Mouse (Mus musculus): ENCODE results near the gene Tmem184b. TPM values are rescaled to one million over a fixed set of nuclear protein-coding genes. Genes with fewer than 3 reads are reported as not detected.
A peak's percentile ranks its signal among the peaks of the same experiment; 100 is the strongest.

Gene Tmem184b
- total RNA-seq, 1 experiment from 2014 or later = 54.5 TPM

GRCm38 (mm10) chr15:79342641-79343337 is 60.6 kb downstream of the Tmem184b start:
- no peak for DNase-seq

DNA sequence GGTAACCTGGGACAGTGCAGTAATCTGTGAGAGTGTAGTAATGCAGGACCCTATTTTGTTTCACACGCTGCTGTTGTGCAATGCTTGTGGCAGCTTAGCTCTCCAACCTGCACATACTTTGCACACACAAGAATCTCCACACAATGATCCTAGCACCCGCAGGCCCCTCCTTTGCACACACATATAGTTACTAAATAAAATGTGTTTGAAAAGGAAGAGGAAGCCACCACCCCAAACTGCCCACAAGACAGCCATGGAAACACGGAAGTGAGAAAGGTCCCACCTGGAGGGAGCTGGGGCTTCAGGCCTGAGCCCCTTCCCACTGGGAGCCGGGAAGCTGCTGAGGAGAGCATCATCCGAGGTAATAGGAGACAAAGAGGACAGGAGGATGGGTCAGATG is 64.4 kb downstream of the Tmem184b start:
- DNase-seq = no peak

- no peak for DNase-seq
These were observed 68.2 kb downstream of the Tmem184b start for GRCm38 (mm10) chr15:79335061-79335655.

GRCm38 (mm10) chr15:79333409-79333808 is 70.0 kb downstream of the Tmem184b start:
- DNase-seq = no peak

- DNase-seq = no peak
These were observed 72.8 kb downstream of the Tmem184b start for GRCm38 (mm10) chr15:79330521-79330920.

GRCm38 (mm10) chr15:79329979-79330363 is 73.4 kb downstream of the Tmem184b start:
- DNase-seq = no peak

DNA sequence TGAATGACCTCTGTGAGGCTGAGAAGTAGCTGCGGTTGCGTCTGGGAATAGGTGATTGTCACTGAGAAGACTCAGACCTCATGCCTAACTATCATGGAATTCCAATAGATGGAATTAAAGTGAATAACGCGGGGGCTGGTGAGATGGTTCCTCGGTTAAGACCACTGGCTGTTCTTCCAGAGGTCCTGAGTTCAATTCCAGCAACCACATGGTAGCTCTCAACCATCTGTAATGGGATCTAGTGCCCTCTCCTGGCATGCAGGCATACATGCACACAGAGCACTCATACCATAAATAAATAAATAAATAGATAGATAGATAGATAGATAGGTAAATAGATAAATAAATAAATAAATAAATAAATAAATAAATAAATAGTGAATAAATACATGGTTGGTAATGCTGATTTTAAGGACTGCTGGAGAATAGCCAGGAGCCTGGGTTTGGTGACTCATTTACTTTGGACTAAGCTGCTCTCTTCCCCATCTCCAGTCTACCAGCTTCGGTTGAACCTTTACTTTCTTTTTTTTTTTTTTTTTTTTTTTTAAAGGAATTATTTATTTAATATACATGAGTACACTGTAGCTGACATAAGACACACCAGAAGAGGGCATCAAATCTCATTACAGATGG is 73.9 kb downstream of the Tmem184b start:
- DNase-seq = no peak

- no peak for DNase-seq
These were observed 74.5 kb downstream of the Tmem184b start for GRCm38 (mm10) chr15:79328939-79329275.

DNA sequence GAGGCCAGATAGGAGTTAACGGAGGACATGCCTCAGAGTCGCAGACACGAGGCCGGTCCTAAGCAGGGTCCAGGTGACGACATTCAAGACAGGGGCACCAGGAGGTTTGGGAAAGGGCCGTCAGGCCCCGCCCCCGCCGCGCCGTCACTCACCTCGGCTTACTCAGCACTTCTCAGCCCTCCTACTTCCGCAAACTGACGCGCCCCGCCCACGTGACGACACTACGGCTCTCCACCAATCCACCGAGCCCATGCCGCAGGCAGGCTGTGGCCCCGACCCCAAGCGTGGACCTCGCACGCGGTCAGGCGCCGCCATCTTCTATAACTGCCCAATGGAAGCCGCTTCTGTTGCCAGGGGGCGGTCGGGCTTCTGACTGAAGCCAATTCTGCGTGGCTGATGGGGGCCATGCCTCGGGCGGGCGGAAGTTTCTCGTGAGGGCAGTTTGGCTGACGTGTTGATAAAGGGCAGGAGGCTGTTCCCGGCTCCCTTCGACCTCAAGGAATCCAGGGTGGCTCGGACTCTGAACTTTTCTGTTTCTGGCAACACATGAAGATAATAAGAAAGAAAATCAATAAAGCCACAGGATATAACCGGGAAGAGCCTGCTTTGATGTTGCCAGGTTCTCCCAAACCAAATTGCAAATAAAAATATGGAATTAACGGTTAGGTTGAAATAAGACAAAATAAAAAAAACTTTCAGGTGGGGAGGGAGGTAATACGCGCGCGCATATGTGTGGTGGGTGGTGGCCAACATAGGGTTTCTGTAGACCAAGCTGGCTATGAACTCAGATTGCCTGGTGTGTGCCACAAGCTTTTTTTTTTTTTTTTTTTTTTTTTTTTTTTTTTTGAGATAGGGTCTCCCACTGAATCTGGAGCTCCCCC is 75.1 kb downstream of the Tmem184b start, which contains the start of gene Pla2g6:
TSS of gene Pla2g6 (minus strand) at position 333 of the 881 bp plus-strand sequence.
- peak; percentile 99 for DNase-seq

GRCm38 (mm10) chr15:79326971-79327961 is 76.1 kb downstream of the Tmem184b start:
- peak; percentile 23 for DNase-seq

GRCm38 (mm10) chr15:79326264-79326663 is 77.1 kb downstream of the Tmem184b start:
- DNase-seq = no peak

DNA sequence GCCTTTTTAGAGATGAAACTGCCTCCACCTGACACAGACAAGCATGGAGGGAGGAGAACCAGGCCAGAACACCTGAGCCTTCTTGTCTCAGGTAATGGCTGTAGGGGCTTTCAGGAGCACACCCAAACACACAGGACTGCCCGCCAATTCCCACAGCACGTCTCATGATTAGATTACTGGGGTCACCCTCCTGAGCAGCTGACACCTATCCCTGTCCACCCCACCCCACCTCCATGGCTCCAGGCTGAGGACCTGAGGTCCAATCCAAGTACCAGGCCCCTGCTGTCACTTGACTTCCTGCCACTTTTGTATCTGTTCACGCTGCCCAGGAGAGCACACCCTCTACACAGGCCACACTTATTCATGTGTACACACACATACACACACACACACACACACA is 77.6 kb downstream of the Tmem184b start:
- no peak for DNase-seq

GRCm38 (mm10) chr15:79324373-79324772 is 79.0 kb downstream of the Tmem184b start:
- DNase-seq = no peak

DNA sequence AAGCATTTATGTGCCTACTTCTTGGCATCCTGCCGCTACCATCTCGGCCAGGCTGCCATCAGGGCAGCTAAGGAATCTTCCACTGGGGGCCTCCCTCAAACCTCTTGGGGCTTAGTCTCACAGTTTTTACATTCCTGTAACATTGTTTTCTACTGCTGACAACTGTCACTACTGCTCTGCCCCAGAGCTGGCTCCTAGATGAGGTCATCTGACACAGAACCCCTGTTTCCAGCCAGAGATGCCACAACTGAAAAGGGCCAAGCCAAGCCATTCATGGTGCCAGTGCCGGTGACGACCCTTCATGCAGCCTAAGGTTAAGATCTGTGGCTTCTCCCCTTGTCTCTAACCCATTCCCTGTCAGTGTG is 79.6 kb downstream of the Tmem184b start:
- no peak for DNase-seq

GRCm38 (mm10) chr15:79322991-79323790 is 80.2 kb downstream of the Tmem184b start:
- peak; percentile 73 for DNase-seq

DNA sequence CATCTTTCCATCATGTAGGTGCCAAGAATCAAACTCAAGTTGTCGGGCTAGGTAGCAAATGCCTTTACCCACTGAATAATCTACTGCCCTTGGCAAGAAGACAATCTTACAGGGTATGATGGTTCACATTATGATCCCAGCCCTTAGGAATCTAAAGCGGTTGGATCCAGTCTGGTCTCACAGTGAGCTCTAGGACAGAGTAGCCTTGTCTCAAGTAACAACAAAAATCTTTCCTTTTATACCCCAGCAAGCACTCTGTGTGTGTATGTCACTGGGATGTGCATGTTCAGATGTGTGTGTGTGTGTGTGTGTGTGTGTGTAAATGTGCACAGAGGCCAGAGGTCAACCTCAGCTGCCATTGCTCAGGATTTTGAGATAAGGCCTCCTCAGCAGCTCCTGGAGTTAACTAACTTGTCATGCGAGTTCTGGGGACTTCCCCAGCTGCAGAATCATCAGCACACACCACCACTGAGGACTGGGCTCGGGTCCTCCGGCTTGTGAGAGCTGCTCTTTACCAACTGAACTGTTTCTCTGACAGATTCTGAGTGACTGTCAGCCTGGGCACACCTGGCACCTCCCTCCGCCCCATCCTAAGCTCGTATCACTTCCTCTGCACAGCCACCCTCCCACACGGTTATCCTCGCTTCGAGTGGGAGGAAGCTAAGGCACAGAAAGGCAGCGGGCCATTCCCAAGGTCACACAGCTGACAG is 80.9 kb downstream of the Tmem184b start:
- DNase-seq = no peak

- no peak for DNase-seq
These were observed 81.6 kb downstream of the Tmem184b start for GRCm38 (mm10) chr15:79321733-79322190.

DNA sequence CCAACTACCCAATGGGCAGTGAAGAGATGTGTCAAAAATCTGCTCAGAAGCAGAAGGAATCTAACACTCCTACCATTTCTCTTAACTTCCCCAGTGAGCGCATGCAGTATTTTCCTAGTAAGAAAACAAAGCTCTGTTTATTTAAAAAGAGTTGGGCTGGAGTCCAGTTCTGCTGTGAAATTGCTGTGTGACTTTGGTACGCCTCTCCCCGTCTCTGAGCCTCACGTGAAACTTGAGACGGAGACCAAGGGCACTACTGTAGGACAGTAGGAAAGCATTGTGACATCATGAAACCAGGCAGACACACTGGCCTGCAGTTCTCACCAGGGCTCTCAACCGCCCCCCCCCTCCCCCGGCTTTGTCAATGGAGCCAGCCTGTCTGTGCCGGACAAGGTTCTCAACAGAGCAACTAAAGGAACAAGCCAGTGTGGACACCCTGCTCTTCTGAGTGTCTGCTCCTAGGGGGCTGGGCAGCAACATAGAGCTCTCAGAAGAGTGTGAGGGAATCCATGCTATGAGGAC is 89.5 kb downstream of the Tmem184b start:
- no peak for DNase-seq

All from adrenal gland, postnatal 25 days (tissue).